Mouse (Mus musculus): ENCODE results near the gene Plcxd3.
A peak's percentile ranks its signal among the peaks of the same experiment; 100 is the strongest.

Gene Plcxd3

GRCm38 (mm10) chr15:4375423-4376220 lies at the start of gene Plcxd3:
Gene Plcxd3, plus strand, starts transcription at chr15:4375491.
- DNase-seq (ENCODE audit: low spot score): peak; percentile 3

GRCm38 (mm10) chr15:4331867-4332266 lies 43.4 kb upstream of the Plcxd3 start:
- no peak for DNase-seq (ENCODE audit: low spot score)

DNA sequence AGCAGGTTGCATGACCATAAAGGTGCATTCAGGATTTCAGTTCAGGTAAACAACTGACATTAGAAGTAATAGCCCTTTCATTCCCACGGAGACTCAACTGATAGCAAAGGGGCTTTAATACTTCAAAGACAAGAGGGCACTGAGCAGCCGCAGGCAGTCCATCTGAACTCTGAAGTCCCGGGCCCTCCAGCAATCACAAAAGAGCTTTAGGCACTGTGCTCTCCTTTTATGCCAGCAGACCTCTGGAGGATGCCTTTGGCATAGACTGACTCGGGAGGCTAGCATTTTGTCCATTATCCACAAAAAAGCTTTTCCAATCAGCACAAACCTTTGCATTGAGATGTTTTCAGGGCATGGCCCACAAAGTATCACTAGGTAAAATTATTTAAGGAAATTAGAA lies 33.7 kb upstream of the Plcxd3 start:
- DNase-seq (ENCODE audit: low spot score): no peak

DNA sequence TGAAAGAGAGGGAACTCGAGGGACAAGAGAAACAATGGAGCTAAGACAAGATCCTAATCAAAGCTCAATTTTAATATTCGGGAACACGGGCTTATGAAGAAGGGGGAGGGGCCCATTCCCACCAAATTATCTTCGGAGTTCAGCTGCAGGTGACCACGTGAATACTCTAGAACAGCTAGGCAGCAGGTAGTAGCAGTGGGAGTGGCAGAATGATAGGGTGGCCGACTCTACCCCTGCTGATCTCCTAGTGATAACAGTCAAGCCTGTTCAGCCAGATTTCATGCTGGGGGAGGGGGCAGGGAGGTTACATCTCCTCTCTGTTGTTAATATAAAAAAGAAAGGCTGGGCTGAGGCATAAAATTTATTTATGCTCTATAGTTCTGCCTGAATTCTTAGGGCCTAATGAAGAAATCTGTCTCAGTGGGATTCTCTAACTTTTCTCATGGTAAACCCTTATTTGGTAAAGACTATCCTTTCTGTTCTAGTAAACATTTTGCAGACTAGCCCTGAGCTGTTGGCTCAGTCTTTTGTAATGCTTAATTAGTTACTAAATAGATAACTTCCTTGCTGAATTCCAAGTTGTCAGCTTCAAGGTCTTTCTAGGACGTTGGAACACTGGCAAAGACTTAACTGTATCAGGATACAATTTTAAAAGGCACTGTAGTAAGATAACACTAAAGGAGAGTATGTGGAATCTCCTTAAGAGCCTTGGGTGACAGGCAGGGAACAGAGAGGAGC lies 26.3 kb upstream of the Plcxd3 start:
- DNase-seq (ENCODE audit: low spot score): no peak

DNA sequence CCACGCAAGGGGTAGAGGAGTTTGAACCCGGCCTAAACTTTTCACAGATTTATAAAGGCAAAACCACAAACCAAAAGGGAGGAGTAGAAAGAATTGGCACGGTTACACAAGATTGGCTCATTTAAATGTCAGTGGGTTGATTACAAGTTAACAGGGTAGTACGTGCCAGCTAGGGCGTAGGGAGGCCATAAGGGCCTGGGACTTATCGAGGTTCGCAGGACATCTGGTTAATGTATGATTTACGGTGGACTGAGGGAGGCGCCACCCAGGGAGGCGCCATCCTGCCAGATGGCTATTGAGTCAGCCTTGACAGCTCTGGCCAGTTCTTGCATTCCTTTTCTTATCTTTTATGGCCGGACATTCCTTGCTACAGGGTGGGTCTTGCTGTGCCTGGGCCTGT lies 18.9 kb upstream of the Plcxd3 start:
- no peak for DNase-seq (ENCODE audit: low spot score)

- DNase-seq (ENCODE audit: low spot score): no peak
These were observed 17.6 kb upstream of the Plcxd3 start for GRCm38 (mm10) chr15:4357706-4358105.

- no peak for DNase-seq (ENCODE audit: low spot score)
These were observed 7.5 kb upstream of the Plcxd3 start for GRCm38 (mm10) chr15:4367801-4368200.

GRCm38 (mm10) chr15:4374453-4374990 lies 769 bp upstream of the Plcxd3 start:
- DNase-seq (ENCODE audit: low spot score): no peak

GRCm38 (mm10) chr15:4375031-4375422 lies 264 bp upstream of the Plcxd3 start:
- no peak for DNase-seq (ENCODE audit: low spot score)

GRCm38 (mm10) chr15:4376221-4376631 lies 935 bp downstream of the Plcxd3 start:
- DNase-seq (ENCODE audit: low spot score): no peak

GRCm38 (mm10) chr15:4378766-4379165 lies 3.5 kb downstream of the Plcxd3 start:
- DNase-seq (ENCODE audit: low spot score): no peak

DNA sequence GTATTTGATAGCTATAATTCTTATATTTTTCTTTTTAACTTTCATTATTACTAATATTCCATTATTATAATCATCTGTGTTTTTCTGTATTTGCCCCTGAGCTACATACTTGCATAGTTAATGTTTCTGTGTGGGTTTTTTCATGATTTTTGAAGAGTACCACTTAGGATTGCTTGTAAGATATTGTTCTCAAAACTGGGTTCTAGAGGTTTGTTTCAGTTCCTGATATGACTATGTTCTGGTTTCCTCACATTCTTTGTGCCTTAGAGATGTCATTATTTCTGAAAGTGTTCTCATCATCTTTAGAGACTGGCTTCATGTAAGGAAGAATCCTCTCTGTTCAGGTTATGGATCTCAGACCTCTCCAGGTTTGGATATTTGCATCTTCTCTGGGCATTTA lies 12.5 kb downstream of the Plcxd3 start:
- DNase-seq (ENCODE audit: low spot score): no peak

- DNase-seq (ENCODE audit: low spot score): no peak
These were observed 24.8 kb downstream of the Plcxd3 start for GRCm38 (mm10) chr15:4400096-4400495.

- DNase-seq (ENCODE audit: low spot score): no peak
These were observed 36.0 kb downstream of the Plcxd3 start for GRCm38 (mm10) chr15:4411333-4411732.

DNA sequence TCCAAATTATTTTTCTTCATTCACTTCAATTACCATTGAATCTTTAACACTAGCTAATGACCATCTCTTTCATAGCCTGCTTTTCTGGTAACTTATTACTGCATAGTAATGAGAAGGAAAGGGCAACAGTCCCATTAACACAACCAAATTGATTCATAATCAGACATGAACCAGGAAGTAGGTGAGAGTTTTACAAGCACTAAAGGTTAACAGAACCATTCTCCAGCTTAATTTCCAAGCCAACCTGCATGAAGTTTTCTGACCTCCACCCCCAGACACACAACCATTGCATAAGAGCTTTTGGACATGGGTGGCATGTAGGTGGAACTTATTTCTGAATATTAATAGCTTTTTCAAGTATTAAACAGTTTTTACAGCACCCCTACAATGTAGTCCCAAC lies 64.8 kb downstream of the Plcxd3 start:
- no peak for DNase-seq (ENCODE audit: low spot score)

- no peak for DNase-seq (ENCODE audit: low spot score)
These were observed 120.9 kb downstream of the Plcxd3 start for GRCm38 (mm10) chr15:4496182-4496581.

DNA sequence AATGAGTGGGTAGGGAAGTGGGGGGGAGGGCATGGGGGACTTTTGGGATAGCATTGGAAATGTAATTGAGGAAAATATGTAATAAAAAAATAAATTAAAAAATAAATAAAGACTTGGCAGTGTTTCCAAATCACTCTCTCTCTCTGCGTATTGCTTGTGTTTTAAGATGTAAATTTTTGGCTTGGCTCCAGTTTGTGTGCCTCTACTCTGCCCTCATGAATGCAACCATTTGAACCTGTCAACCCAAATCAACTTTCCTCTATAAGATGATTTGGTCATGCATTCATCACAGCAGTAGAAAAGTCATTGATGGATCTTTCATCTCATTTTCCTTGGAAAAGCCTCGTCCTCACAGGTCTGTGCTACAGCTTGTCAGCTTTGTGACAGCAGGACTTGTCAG lies 121.7 kb downstream of the Plcxd3 start:
- no peak for DNase-seq (ENCODE audit: low spot score)

- no peak for DNase-seq (ENCODE audit: low spot score)
These were observed 122.7 kb downstream of the Plcxd3 start for GRCm38 (mm10) chr15:4498036-4498435.

DNA sequence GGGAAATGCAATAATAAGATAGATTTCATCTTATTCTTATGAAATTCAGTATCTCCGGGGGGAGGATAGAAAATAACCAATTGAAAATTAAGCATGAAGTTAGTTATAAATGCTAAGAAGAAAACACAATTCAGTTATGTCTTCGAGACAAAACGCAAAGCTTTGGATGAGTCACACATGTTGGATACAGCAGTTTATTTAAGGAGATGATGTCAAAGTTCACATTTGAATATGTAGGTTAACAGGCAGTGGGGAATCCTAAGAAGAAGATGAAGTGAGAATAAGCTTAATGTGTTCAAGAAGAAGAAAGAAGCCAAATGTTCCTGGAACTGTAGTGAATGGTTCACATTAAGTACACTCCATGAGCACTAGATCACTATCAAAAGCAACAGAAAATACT lies 128.1 kb downstream of the Plcxd3 start:
- DNase-seq (ENCODE audit: low spot score): no peak

GRCm38 (mm10) chr15:4503826-4504225 lies 128.5 kb downstream of the Plcxd3 start:
- no peak for DNase-seq (ENCODE audit: low spot score)

- no peak for DNase-seq (ENCODE audit: low spot score)
These were observed 139.4 kb downstream of the Plcxd3 start for GRCm38 (mm10) chr15:4514724-4515123.

GRCm38 (mm10) chr15:4524598-4524997 lies 149.3 kb downstream of the Plcxd3 start:
- DNase-seq (ENCODE audit: low spot score): no peak

GRCm38 (mm10) chr15:4533700-4534099 lies 158.4 kb downstream of the Plcxd3 start:
- DNase-seq (ENCODE audit: low spot score): no peak
